Mouse (Mus musculus) stomach, embryonic 14.5 days (tissue): ENCODE measurements around the gene Gm21972. TPM values are rescaled to one million over a fixed set of nuclear protein-coding genes. Genes with fewer than 3 reads are reported as not detected.

Source experiments
- ATAC-seq: fragments of 200-750 bp; cut with Nextera tagmentation; 2 replicates; pipeline ENCODE4 v1.8.0; 2017; ENCODE audit warnings: low read depth, moderate TSS enrichment; ENCODE audit not compliant: insufficient number of reproducible peaks, insufficient read depth, low FRiP score
- H3K27ac ChIP-seq: fragments of 300-500 bp; sonication (generic); 2 replicates; pipeline ENCODE4 v1.5.1; 2014; ENCODE audit warnings: mild to moderate bottlenecking, low read length, moderate library complexity, mixed read lengths
- H3K27me3 ChIP-seq: fragments of 300-500 bp; sonication (generic); 2 replicates; pipeline ENCODE4 v1.6.1; 2014; ENCODE audit warnings: low read length, control low read depth, mixed read lengths; ENCODE audit not compliant: control insufficient read depth, insufficient read depth
- H3K36me3 ChIP-seq: fragments of 300-500 bp; sonication (generic); 2 replicates; pipeline ENCODE4 v1.6.1; 2014; ENCODE audit warnings: mild to moderate bottlenecking, control low read depth, low read length, moderate library complexity, mixed read lengths; ENCODE audit not compliant: control insufficient read depth, insufficient read depth
- H3K4me1 ChIP-seq: fragments of 300-500 bp; sonication (generic); 2 replicates; pipeline ENCODE4 v1.6.1; 2014; ENCODE audit warnings: low read length, control low read depth, mixed read lengths; ENCODE audit not compliant: control insufficient read depth, insufficient read depth
- H3K4me2 ChIP-seq: fragments of 300-500 bp; sonication (generic); replicated peaks from 2 replicates; pipeline ENCODE4 v1.6.1; 2014; ENCODE audit warnings: low read depth, low read length, control low read depth
- H3K4me3 ChIP-seq: fragments of 300-500 bp; sonication (generic); 2 replicates; pipeline ENCODE4 v1.5.1; 2014; ENCODE audit warnings: low read depth, low read length, control low read depth
- H3K9ac ChIP-seq: fragments of 300-500 bp; sonication (generic); replicated peaks from 2 replicates; pipeline ENCODE4 v1.6.1; 2014; ENCODE audit warnings: low read depth, mild to moderate bottlenecking, control low read depth, low read length, moderate library complexity, mixed read lengths
- H3K9me3 ChIP-seq: fragments of 300-500 bp; sonication (generic); 2 replicates; pipeline ENCODE4 v1.6.1; 2016; ENCODE audit warnings: low read depth, low read length, control low read depth; ENCODE audit not compliant: control insufficient read depth
- WGBS: fragments of 180-500 bp; shearing (Covaris S2); extraction: QIAGEN DNeasy Blood & Tissue Kit; methylation state at CpG from one replicate; pipeline ENCODE4 v1.1.7; 2014; 5-methylcytosine and 5-hydroxymethylcytosine counted together
- polyA plus RNA-seq: library from polyadenylated mRNA; unstranded; fragments of >200 nt; fragmentation: Nextera tagmentation; extraction: Ambion mirVana; gene quantifications from 2 replicates; pipeline ENCODE4 v1.2.1, GENCODE M21; 2014

Gene Gm21972
- polyA plus RNA-seq, 1 experiment from 2014 or later, result not detected

GRCm38 (mm10) chr1:86143165-86143564, 9.7 kb downstream of the Gm21972 start:
- Histone ChIP-seq H3K9me3 (no peaks in the 10 kb centered on the region), H3K27ac (no peak overlapping the region), H3K4me2 (no peak overlapping the region), H3K36me3 (peaks cover 22% of the 10 kb centered on the region), H3K4me1 (no peaks in the 10 kb centered on the region), H3K4me3 (no peak overlapping the region), H3K9ac (no peak overlapping the region), H3K27me3 (no peaks in the 10 kb centered on the region)
- WGBS, result 79% methylated on average over 4 of the region's 4 CpGs
- no peak for ATAC-seq

- H3K27ac ChIP-seq, result no peak overlapping the region
- H3K27me3 ChIP-seq, result no peaks in the 10 kb centered on the region
- ATAC-seq, result no peak
- H3K9ac ChIP-seq, result no peak overlapping the region
- H3K4me2 ChIP-seq, result no peak overlapping the region
- no peaks in the 10 kb centered on the region for H3K4me1 ChIP-seq
- 76% methylated on average over 21 of the region's 21 CpGs for WGBS
- H3K36me3 ChIP-seq, result peaks cover 13% of the 10 kb centered on the region
- H3K9me3 ChIP-seq, result no peaks in the 10 kb centered on the region
- H3K4me3 ChIP-seq, result no peak overlapping the region
Measured at GRCm38 (mm10) chr1:86144001-86144944, 10.8 kb downstream of the Gm21972 start.

- 74% methylated on average over 5 of the region's 5 CpGs for WGBS
- no peak overlapping the region for H3K4me2 ChIP-seq
- ATAC-seq, result no peak
- no peaks in the 10 kb centered on the region for H3K27me3 ChIP-seq
- H3K4me3 ChIP-seq, result no peak overlapping the region
- no peaks in the 10 kb centered on the region; the same call in 1 of the 2 replicates for H3K36me3 ChIP-seq
- H3K9ac ChIP-seq, result no peak overlapping the region
- no peaks in the 10 kb centered on the region for H3K4me1 ChIP-seq
- H3K27ac ChIP-seq, result no peak overlapping the region
- no peaks in the 10 kb centered on the region for H3K9me3 ChIP-seq
Measured at GRCm38 (mm10) chr1:86146293-86146692, 12.9 kb downstream of the Gm21972 start.

- 70% methylated on average over 5 of the region's 5 CpGs for WGBS
Measured at GRCm38 (mm10) chr1:86147557-86147956, 14.1 kb downstream of the Gm21972 start.

GRCm38 (mm10) chr1:86148161-86148560, 14.7 kb downstream of the Gm21972 start:
- 75% methylated on average over 9 of the region's 9 CpGs for WGBS
- ATAC-seq, result no peak
- Histone ChIP-seq H3K4me1 (no peaks in the 10 kb centered on the region), H3K27me3 (no peaks in the 10 kb centered on the region), H3K4me3 (no peak overlapping the region), H3K9ac (no peak overlapping the region), H3K4me2 (no peak overlapping the region), H3K36me3 (no peaks in the 10 kb centered on the region), H3K9me3 (no peaks in the 10 kb centered on the region), H3K27ac (no peak overlapping the region)

More at GRCm38 (mm10) chr1:86147557-86147956, 14.1 kb downstream of the Gm21972 start:
- H3K27ac ChIP-seq, result no peak overlapping the region
- H3K4me1 ChIP-seq, result no peaks in the 10 kb centered on the region
- no peaks in the 10 kb centered on the region for H3K36me3 ChIP-seq
- no peak overlapping the region for H3K4me3 ChIP-seq
- no peak overlapping the region for H3K4me2 ChIP-seq
- ATAC-seq, result no peak
- H3K27me3 ChIP-seq, result no peaks in the 10 kb centered on the region
- no peak overlapping the region for H3K9ac ChIP-seq
- H3K9me3 ChIP-seq, result no peaks in the 10 kb centered on the region

DNA sequence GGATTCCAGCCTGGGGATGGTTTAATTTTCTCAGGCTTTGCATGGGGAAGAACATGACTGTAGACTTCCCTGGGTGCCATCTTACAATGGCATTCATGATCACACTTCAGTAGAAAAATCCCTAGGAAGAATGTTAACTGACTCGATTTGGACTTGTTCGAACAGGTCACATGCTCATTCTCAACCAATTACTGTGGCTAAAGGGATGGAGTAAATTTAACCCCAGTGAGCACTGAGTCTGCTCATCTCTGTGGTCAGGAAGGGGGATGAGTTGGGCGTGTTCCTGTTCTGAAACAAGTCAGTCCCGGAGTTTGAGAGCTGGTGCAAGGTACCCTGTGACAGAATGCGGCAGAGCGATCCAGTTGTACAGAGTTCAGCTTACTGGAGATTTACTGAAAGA, 17.5 kb downstream of the Gm21972 start:
- ATAC-seq, result no peak
- 80% methylated on average over 6 of the region's 6 CpGs for WGBS

DNA sequence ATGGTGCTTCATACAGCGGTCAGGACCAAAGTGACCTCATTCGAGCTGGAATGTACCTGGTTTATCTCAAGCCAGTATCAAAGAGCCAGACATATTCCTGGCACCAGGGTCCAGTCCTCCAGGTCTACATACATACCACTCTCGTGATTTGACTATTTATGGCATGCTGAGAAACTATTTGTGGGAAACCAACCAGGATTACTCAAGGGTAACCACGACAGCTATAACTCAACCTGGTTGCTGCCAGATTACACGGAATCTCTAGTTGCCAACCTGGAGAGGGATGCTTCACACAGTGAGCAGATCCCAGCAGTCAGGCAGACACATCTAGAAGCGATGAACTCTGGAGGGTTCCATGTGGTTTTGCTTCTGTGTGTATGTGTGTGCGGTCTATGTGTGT, 17.9 kb downstream of the Gm21972 start:
- WGBS, result 82% methylated on average over 7 of the region's 7 CpGs

More for the DNA sequence above, 17.5 kb downstream of the Gm21972 start:
- Histone ChIP-seq H3K9me3 (no peaks in the 10 kb centered on the region), H3K27me3 (no peaks in the 10 kb centered on the region), H3K4me3 (no peak overlapping the region), H3K36me3 (no peaks in the 10 kb centered on the region), H3K4me2 (no peak overlapping the region), H3K27ac (no peak overlapping the region), H3K4me1 (no peaks in the 10 kb centered on the region; the same call in 1 of the 2 replicates), H3K9ac (no peak overlapping the region)

DNA sequence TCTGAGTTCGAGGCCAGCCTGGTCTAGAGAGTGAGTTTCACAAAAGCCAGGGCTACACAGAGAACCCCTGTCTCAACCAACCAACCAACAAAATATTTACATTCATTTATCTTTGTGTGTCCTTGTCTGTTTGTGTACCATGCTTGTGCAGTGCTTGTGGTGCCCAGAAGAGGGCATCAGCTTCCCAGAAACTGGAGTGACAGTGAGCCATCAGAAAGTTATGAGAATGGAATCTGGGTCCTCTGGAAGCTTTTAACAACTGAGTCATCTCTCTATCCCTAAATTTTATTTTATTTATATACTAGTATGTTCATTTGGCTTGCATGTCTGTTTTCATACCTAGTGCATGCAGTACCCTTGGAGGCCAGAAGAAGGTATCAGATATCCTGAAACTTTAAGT, 19.2 kb downstream of the Gm21972 start:
- ATAC-seq, result no peak
- Histone ChIP-seq H3K4me1 (no peaks in the 10 kb centered on the region; the same call in 1 of the 2 replicates), H3K4me2 (no peak overlapping the region), H3K27ac (no peak overlapping the region), H3K36me3 (no peaks in the 10 kb centered on the region), H3K9ac (no peak overlapping the region), H3K27me3 (no peaks in the 10 kb centered on the region), H3K9me3 (no peaks in the 10 kb centered on the region), H3K4me3 (no peak overlapping the region)
- 93% methylated on average over 1 of the region's 1 CpGs for WGBS

More for the DNA sequence above, 17.9 kb downstream of the Gm21972 start:
- H3K9ac ChIP-seq, result no peak overlapping the region
- H3K4me2 ChIP-seq, result no peak overlapping the region
- no peak overlapping the region for H3K4me3 ChIP-seq
- no peak for ATAC-seq
- no peaks in the 10 kb centered on the region for H3K9me3 ChIP-seq
- H3K27ac ChIP-seq, result no peak overlapping the region
- H3K36me3 ChIP-seq, result no peaks in the 10 kb centered on the region
- no peaks in the 10 kb centered on the region; the same call in 1 of the 2 replicates for H3K4me1 ChIP-seq
- no peaks in the 10 kb centered on the region for H3K27me3 ChIP-seq
